Mouse (Mus musculus) stomach, postnatal 0 days (tissue): ENCODE measurements at regions not wholly inside any gene's neighbourhood (a gene's known extent, or its start where the extent isn't known, plus 50 kb on each side); places are given as distances from the start of the nearest gene placed in this dataset.

Source experiments
- CTCF ChIP-seq: IDR thresholded peaks from 2 replicates; pipeline ENCODE4 v1.5.1; 2016; ENCODE audit warnings: antibody characterized with exemption, low read depth, mild to moderate bottlenecking, moderate library complexity
- EP300 ChIP-seq: optimal IDR thresholded peaks from 2 replicates; pipeline ENCODE3; 2016; ENCODE audit warnings: antibody characterized with exemption

GRCm38 (mm10) chr10:96752531-96752930 lies 135.7 kb downstream of the Btg1 start:
- TF ChIP-seq EP300: no peak
- no peak for TF ChIP-seq CTCF
